Mouse (Mus musculus) CD4-positive, CD25-positive, alpha-beta regulatory T cell, adult 4 months (primary cell): Measurements from ENCODE around the gene Il25. TPM values are rescaled to one million over a fixed set of nuclear protein-coding genes. Genes with fewer than 3 reads are reported as not detected.

ENCODE experiments used
- polyA plus RNA-seq, 2 experiments: library from polyadenylated mRNA; unstranded; fragments of 100-300 nt; shearing (Covaris generic); gene quantifications; one replicate each; pipeline ENCODE4 v1.2.1; 2017

Il25 gene
- polyA plus RNA-seq, 2 experiments from 2014 or later = not detected

Other genes starting within 250 kb of the Il25 start
- gene 1700123O20Rik, start 246.5 kb upstream of the Il25 start, polyA plus RNA-seq = 100 to 1,000 TPM in 1 of 2 experiments, 10 to 100 TPM in 1; 98.9 to 105 TPM
- gene Acin1, start 245.8 kb upstream of the Il25 start, polyA plus RNA-seq = 100 to 1,000 TPM; 151 to 179 TPM
- gene Gm29776, start 233.9 kb upstream of the Il25 start, polyA plus RNA-seq = not detected
- not detected for gene Cebpe, start 220.5 kb upstream of the Il25 start, polyA plus RNA-seq
- gene Slc7a8, start 150.7 kb upstream of the Il25 start, polyA plus RNA-seq = under 1 TPM in 1 of 2 experiments, not detected in 1; 0.14 TPM
- gene Rnf212b, start 118.6 kb upstream of the Il25 start, polyA plus RNA-seq = not detected
- 1 to 10 TPM; 3.4 to 7.6 TPM for gene Homez, start 61.7 kb upstream of the Il25 start, polyA plus RNA-seq
- 1 to 10 TPM in 1 of 2 experiments, not detected in 1; 1.1 TPM for gene Ppp1r3e, start 55.1 kb upstream of the Il25 start, polyA plus RNA-seq
- gene Bcl2l2, start 49.3 kb upstream of the Il25 start, polyA plus RNA-seq = 1 to 10 TPM; 1.3 to 2.7 TPM
- not detected for gene Gm20521, start 49.3 kb upstream of the Il25 start, polyA plus RNA-seq
- 10 to 100 TPM; 19.6 to 33.9 TPM for gene Pabpn1, start 40.2 kb upstream of the Il25 start, polyA plus RNA-seq
- 1 to 10 TPM in 1 of 2 experiments, under 1 TPM in 1; 0.71 to 1.1 TPM for gene Slc22a17, start 19.6 kb upstream of the Il25 start, polyA plus RNA-seq
- not detected for gene Efs, start 6.6 kb upstream of the Il25 start, polyA plus RNA-seq
- gene Cmtm5, start 3.6 kb downstream of the Il25 start, polyA plus RNA-seq = not detected
- gene Myh6, start 34.2 kb downstream of the Il25 start, polyA plus RNA-seq = not detected
- gene Gm17428, start 44.2 kb downstream of the Il25 start, polyA plus RNA-seq = not detected
- not detected for gene Myh7, start 61.9 kb downstream of the Il25 start, polyA plus RNA-seq
- 100 to 1,000 TPM; 181 to 192 TPM for gene Ngdn, start 82.8 kb downstream of the Il25 start, polyA plus RNA-seq
- 1 to 10 TPM; 4.2 to 4.6 TPM for gene Zfhx2, start 159.6 kb downstream of the Il25 start, polyA plus RNA-seq
- gene Thtpa, start 162.1 kb downstream of the Il25 start, polyA plus RNA-seq = 10 to 100 TPM; 11.6 to 17.9 TPM
- gene Ap1g2, start 173.9 kb downstream of the Il25 start, polyA plus RNA-seq = 100 to 1,000 TPM; 110 to 194 TPM
- gene Jph4, start 184.2 kb downstream of the Il25 start, polyA plus RNA-seq = not detected